Mouse (Mus musculus) liver, adult 2 months (tissue): ENCODE data around the gene Tbx6.

ENCODE experiments used
- CTCF ChIP-seq: fragments of 200-500 bp; IDR thresholded peaks from 2 replicates; pipeline ENCODE4 v1.5.1; 2011; ENCODE audit warnings: low read depth, low read length, control low read depth
- POLR2A ChIP-seq: fragments of 200-500 bp; IDR thresholded peaks from 2 replicates; pipeline ENCODE4 v1.6.1; 2011; ENCODE audit warnings: low read length, control low read depth; ENCODE audit not compliant: insufficient read depth; ENCODE audit errors: extremely low read depth

- TF ChIP-seq POLR2A, result no peak
- no peak for TF ChIP-seq CTCF
Measured at GRCm38 (mm10) chr7:126741452-126741851, 39.8 kb upstream of the Tbx6 start.
